Mouse (Mus musculus): ENCODE results near the gene Coro1b.

Gene Coro1b

GRCm38 (mm10) chr19:4154437-4155222 lies 6.2 kb downstream of the Coro1b start:
- intact Hi-C loops (cut with DNase I), result no loop called here

- intact Hi-C loops (cut with DNase I), result no loop called here
Measured at GRCm38 (mm10) chr19:4155223-4156072, 7.0 kb downstream of the Coro1b start.

- intact Hi-C loops (cut with DNase I), result no loop called here
Measured at GRCm38 (mm10) chr19:4156073-4156579, 7.7 kb downstream of the Coro1b start.

GRCm38 (mm10) chr19:4156771-4157170 lies 8.4 kb downstream of the Coro1b start:
- intact Hi-C loops (cut with DNase I), result no loop called here

- intact Hi-C loops (cut with DNase I), result no loop called here
Measured at GRCm38 (mm10) chr19:4159049-4159448, 10.6 kb downstream of the Coro1b start.

GRCm38 (mm10) chr19:4162646-4163542 lies 14.5 kb downstream of the Coro1b start, which contains the start of gene Rps6kb2:
Rps6kb2 (minus strand) TSS chr19:4163354.
- intact Hi-C loops (cut with DNase I), result no loop called here

GRCm38 (mm10) chr19:4163543-4163887 lies 15.1 kb downstream of the Coro1b start:
- intact Hi-C loops (cut with DNase I), result no loop called here

- intact Hi-C loops (cut with DNase I), result no loop called here
Measured at GRCm38 (mm10) chr19:4164100-4164499, 15.7 kb downstream of the Coro1b start.

- intact Hi-C loops (cut with DNase I), result no loop called here
Measured at GRCm38 (mm10) chr19:4164721-4165120, 16.3 kb downstream of the Coro1b start.

- intact Hi-C loops (cut with DNase I), result no loop called here
Measured at GRCm38 (mm10) chr19:4166678-4167476, 18.5 kb downstream of the Coro1b start.

GRCm38 (mm10) chr19:4169378-4169784 lies 21.0 kb downstream of the Coro1b start:
- intact Hi-C loops (cut with DNase I), result no loop called here

- intact Hi-C loops (cut with DNase I), result no loop called here
Measured at GRCm38 (mm10) chr19:4169810-4170209, 21.4 kb downstream of the Coro1b start.

- intact Hi-C loops (cut with DNase I), result no loop called here
Measured at GRCm38 (mm10) chr19:4170723-4171392, 22.4 kb downstream of the Coro1b start.

- intact Hi-C loops (cut with DNase I), result no loop called here
Measured at GRCm38 (mm10) chr19:4171393-4172290, 23.2 kb downstream of the Coro1b start.

GRCm38 (mm10) chr19:4172925-4173324 lies 24.5 kb downstream of the Coro1b start:
- intact Hi-C loops (cut with DNase I), result no loop called here

- intact Hi-C loops (cut with DNase I), result no loop called here
Measured at GRCm38 (mm10) chr19:4175368-4175947, 27.0 kb downstream of the Coro1b start, which contains the start of gene Carns1. Carns1 (minus strand) TSS chr19:4175479.

GRCm38 (mm10) chr19:4180411-4180810 lies 32.0 kb downstream of the Coro1b start:
- intact Hi-C loops (cut with DNase I), result no loop called here

- intact Hi-C loops (cut with DNase I), result no loop called here
Measured at GRCm38 (mm10) chr19:4181892-4182291, 33.5 kb downstream of the Coro1b start.
